Mouse (Mus musculus) megakaryocyte, embryonic 14.5 days (primary cell): ENCODE measurements around the gene Epha6.

Experiments used
- FLI1 ChIP-seq: IDR thresholded peaks from 2 replicates; pipeline ENCODE4 v1.6.1; 2012; ENCODE audit warnings: low read length, inconsistent platforms, mixed read lengths
- GATA1 ChIP-seq: IDR thresholded peaks from 3 replicates; pipeline ENCODE4 v1.6.1; 2012; ENCODE audit warnings: mixed read lengths, low read length, inconsistent platforms, borderline replicate concordance

GRCm38 (mm10) chr16:59621554-59621953, 983.8 kb downstream of the Epha6 start:
- TF ChIP-seq GATA1 (no peak), FLI1 (no peak)
